ENCODE assay signal across 8 mouse cellular contexts in genomic region chr3:127225799-127226730, GRCm38 (mm10).
DNase-seq lines count a peak whose midpoint lies in the region; ATAC-seq lines count a peak whose summit lies in the region.

No protein-coding gene starts in this region.

- H3K27ac ChIP-seq in hindbrain, embryonic 12.5 days, result peak overlapping the region; percentile 87
- H3K27ac ChIP-seq in stomach, embryonic 14.5 days (ENCODE audit: low read length), result no peak overlapping the region; the same call in 1 of the 2 replicates

- H3K9ac ChIP-seq in hindbrain, embryonic 12.5 days, result peak overlapping the region; percentile 67
- no peak overlapping the region for H3K9ac ChIP-seq in stomach, embryonic 14.5 days (replicated peaks; ENCODE audit: low read depth, low read length)

- H3K36me3 ChIP-seq in hindbrain, embryonic 12.5 days, result no peaks in the 10 kb centered on the region
- H3K36me3 ChIP-seq in stomach, embryonic 14.5 days (ENCODE audit: control insufficient read depth, insufficient read depth, low read length), result no peaks in the 10 kb centered on the region

- peak overlapping the region; percentile 58 for H3K4me2 ChIP-seq in hindbrain, embryonic 12.5 days (replicated peaks)
- peak overlapping the region; percentile 76 for H3K4me2 ChIP-seq in stomach, embryonic 14.5 days (replicated peaks; ENCODE audit: low read depth, low read length)

- DNase-seq in ovary, postnatal 36 days (ENCODE audit: low spot score), result peak; percentile 32
- no peak for DNase-seq in ovary, postnatal 10 days (ENCODE audit: low spot score)
- DNase-seq in embryo, embryonic 11.5 days (ENCODE audit: low read depth, low spot score), result peak; percentile 29
- DNase-seq in layer of hippocampus, postnatal 36 days, result peak; percentile 51 to 52
- peak; percentile 37 for DNase-seq in lung, postnatal 36 days

- no peaks in the 10 kb centered on the region for H3K9me3 ChIP-seq in hindbrain, embryonic 12.5 days (replicated peaks)
- H3K9me3 ChIP-seq in stomach, embryonic 14.5 days (ENCODE audit: control insufficient read depth, low read depth, low read length), result no peaks in the 10 kb centered on the region

- WGBS in hindbrain, embryonic 12.5 days, result 4% methylated on average over 26 of the region's 26 CpGs
- 4% methylated on average over 26 of the region's 26 CpGs for WGBS in stomach, embryonic 14.5 days

- peak overlapping the region; percentile 49 for H3K4me3 ChIP-seq in hindbrain, embryonic 12.5 days
- H3K4me3 ChIP-seq in stomach, embryonic 14.5 days (ENCODE audit: low read depth, low read length), result peak overlapping the region; percentile 19

- H3K27me3 ChIP-seq in hindbrain, embryonic 12.5 days, result no peaks in the 10 kb centered on the region
- H3K27me3 ChIP-seq in stomach, embryonic 14.5 days (ENCODE audit: control insufficient read depth, insufficient read depth, low read length), result no peaks in the 10 kb centered on the region

- peak; percentile 94 for ATAC-seq in hindbrain, embryonic 12.5 days (ENCODE audit: low FRiP score)
- ATAC-seq in stomach, embryonic 14.5 days (ENCODE audit: insufficient number of reproducible peaks, insufficient read depth, low FRiP score, low read depth), result peak; percentile 81
- no peak for ATAC-seq in CD4-positive, CD25-positive, alpha-beta regulatory T cell, adult 4 months

- peaks cover 14% of the 10 kb centered on the region for H3K4me1 ChIP-seq in hindbrain, embryonic 12.5 days
- H3K4me1 ChIP-seq in stomach, embryonic 14.5 days (ENCODE audit: control insufficient read depth, insufficient read depth, low read length), result 0 out of 2 replicates have a peak, but pooled peaks cover 6% of the 10 kb centered on the region
